Mouse (Mus musculus): ENCODE results near the gene Olfr447.

- TF ChIP-seq E2F4 (IDR thresholded peaks at IDR 0.05; ENCODE audit: insufficient replicate concordance, low read depth, low read length) (no peak), EP300 (IDR thresholded peaks at IDR 0.05; ENCODE audit: low read length) (no peak)
Measured at GRCm38 (mm10) chr6:42860222-42860819, 48.4 kb upstream of the Olfr447 start.

Measured in CH12.LX (cell line).